24 mouse cellular contexts compared by ENCODE assay signal in genomic region chr12:7200879-7201278, GRCm38 (mm10).
DNase-seq lines count a peak whose midpoint lies in the region; ATAC-seq and TF ChIP-seq lines count a peak whose summit lies in the region.
"Had no signal": no experiment of that assay in that cellular context is flagged by ENCODE, and none has a peak within 500 bp of the region (broad histone marks: within the 10 kb centered on the region; RNA-seq: fewer than 3 reads in every experiment).

No protein-coding gene starts in this region.

- H3K27me3 ChIP-seq in kidney, adult 2 months (replicated peaks; ENCODE audit: control insufficient read depth, insufficient read depth, low read length), result no peaks in the 10 kb centered on the region
- H3K27me3 ChIP-seq in kidney, embryonic 15.5 days, result no peaks in the 10 kb centered on the region
- no peaks in the 10 kb centered on the region for H3K27me3 ChIP-seq in kidney, postnatal 0 days (ENCODE audit: insufficient read depth, low read length)
- H3K27me3 ChIP-seq: CH12.LX; embryonic facial prominence, embryonic 12.5 days; forebrain, embryonic 13.5 days; forebrain, embryonic 15.5 days; Patski had no signal

- no peak for TF ChIP-seq POLR2A in kidney, adult 2 months (IDR thresholded peaks at IDR 0.05; ENCODE audit: low read depth, low read length)

- no peak overlapping the region for H3K27ac ChIP-seq in kidney, adult 2 months (ENCODE audit: insufficient read depth, low read depth, low read length)
- H3K27ac ChIP-seq in kidney, embryonic 15.5 days, result no peak overlapping the region
- H3K27ac ChIP-seq in kidney, postnatal 0 days, result no peak overlapping the region
- H3K27ac ChIP-seq: embryonic facial prominence, embryonic 10.5 days; embryonic facial prominence, embryonic 12.5 days; forebrain, embryonic 13.5 days; forebrain, embryonic 15.5 days had no signal

- no peak overlapping the region for H3K4me2 ChIP-seq in kidney, embryonic 15.5 days
- no peak overlapping the region for H3K4me2 ChIP-seq in kidney, postnatal 0 days (ENCODE audit: low read length)
- H3K4me2 ChIP-seq: embryonic facial prominence, embryonic 12.5 days; forebrain, embryonic 13.5 days; forebrain, embryonic 15.5 days had no signal

- peak; percentile 71; the same call in 1 of the 2 replicates for ATAC-seq in kidney, embryonic 15.5 days (replicated peaks; ENCODE audit: low FRiP score)
- ATAC-seq in kidney, postnatal 0 days (replicated peaks; ENCODE audit: low FRiP score, low read depth), result 0 out of 2 replicates have a peak, but pooled peaks have one; percentile 33
- ATAC-seq: activated CD4-positive, CD25-positive, alpha-beta regulatory T cell, adult 4 months; CD4-positive, CD25-positive, alpha-beta regulatory T cell, adult 4 months; forebrain, embryonic 13.5 days; forebrain, embryonic 15.5 days; Patski had no signal

- 57% methylated on average over 1 of the region's 1 CpGs for WGBS in kidney, adult 2 months
- WGBS in kidney, embryonic 15.5 days, result 86% methylated on average over 1 of the region's 1 CpGs
- 87% methylated on average over 1 of the region's 1 CpGs for WGBS in kidney, postnatal 0 days

- no peak overlapping the region for H3K9ac ChIP-seq in kidney, embryonic 15.5 days
- no peak overlapping the region for H3K9ac ChIP-seq in kidney, postnatal 0 days (ENCODE audit: low read depth, low read length)
- H3K9ac ChIP-seq: embryonic facial prominence, embryonic 12.5 days; forebrain, embryonic 13.5 days; forebrain, embryonic 15.5 days had no signal

- H3K36me3 ChIP-seq in kidney, adult 2 months (ENCODE audit: control insufficient read depth, insufficient read depth, low read length), result no peaks in the 10 kb centered on the region
- no peaks in the 10 kb centered on the region for H3K36me3 ChIP-seq in kidney, embryonic 15.5 days
- H3K36me3 ChIP-seq in kidney, postnatal 0 days (ENCODE audit: insufficient read depth, low read length), result no peaks in the 10 kb centered on the region
- H3K36me3 ChIP-seq: embryonic facial prominence, embryonic 10.5 days; embryonic facial prominence, embryonic 12.5 days; forebrain, embryonic 15.5 days; G1E had no signal

- H3K4me3 ChIP-seq in kidney, adult 2 months (ENCODE audit: insufficient read depth, low read depth, low read length), result no peak overlapping the region
- H3K4me3 ChIP-seq in kidney, embryonic 15.5 days (replicated peaks), result no peak overlapping the region
- no peak overlapping the region for H3K4me3 ChIP-seq in kidney, postnatal 0 days (replicated peaks; ENCODE audit: low read depth, low read length)
- H3K4me3 ChIP-seq: embryonic facial prominence, embryonic 10.5 days; embryonic facial prominence, embryonic 12.5 days; forebrain, embryonic 13.5 days; forebrain, embryonic 15.5 days had no signal

- peak; percentile 0 for DNase-seq in kidney, adult 2 months
- no peak for DNase-seq in kidney, postnatal 14 days
- DNase-seq in kidney, postnatal 4 days, result no peak
- no peak for DNase-seq in kidney, postnatal 0 days (ENCODE audit: low spot score)
- DNase-seq in kidney, adult 11 months, result no peak
- DNase-seq: adrenal gland, adult 8-10 months; adrenal gland, postnatal 14 days; adrenal gland, postnatal 36 days; B cell, adult 2 months; cerebellum, adult 11-12 months; cerebellum, adult 2 months; cerebellum, adult 9-10 months; cerebellum, postnatal 10 days; cerebellum, postnatal 25 days had no signal

- no peaks in the 10 kb centered on the region for H3K9me3 ChIP-seq in kidney, embryonic 15.5 days (replicated peaks)
- no peaks in the 10 kb centered on the region for H3K9me3 ChIP-seq in kidney, postnatal 0 days (replicated peaks; ENCODE audit: low read length)
- H3K9me3 ChIP-seq: embryonic facial prominence, embryonic 10.5 days; embryonic facial prominence, embryonic 12.5 days; forebrain, embryonic 13.5 days; forebrain, embryonic 15.5 days had no signal

- H3K4me1 ChIP-seq in kidney, adult 2 months (ENCODE audit: control insufficient read depth, insufficient read depth, low read length), result no peaks in the 10 kb centered on the region
- no peaks in the 10 kb centered on the region for H3K4me1 ChIP-seq in kidney, embryonic 15.5 days
- H3K4me1 ChIP-seq in kidney, postnatal 0 days (replicated peaks; ENCODE audit: insufficient read depth, low read length), result no peaks in the 10 kb centered on the region
- H3K4me1 ChIP-seq: embryonic facial prominence, embryonic 10.5 days; embryonic facial prominence, embryonic 12.5 days; forebrain, embryonic 13.5 days had no signal

- no peak for TF ChIP-seq CTCF in kidney, adult 2 months (conservative IDR thresholded peaks at IDR 0.05; ENCODE audit: insufficient read depth, insufficient read length, low read depth, low read length)
- TF ChIP-seq CTCF in kidney, postnatal 0 days (IDR thresholded peaks at IDR 0.05; ENCODE audit: low read depth), result no peak
